Mouse (Mus musculus) right cerebral cortex, postnatal 10 days (tissue): ENCODE results near the gene Pi4kb.
"Not testable (repeated sequence)": the region's sequence is repeated elsewhere in the genome, so short reads cannot be mapped to it uniquely, and the experiment has no call there.

Source experiments
- DNase-seq, 2 experiments: peaks; one replicate each; pipeline ENCODE4 v3.0.0; 2021; ENCODE audit warnings: low spot score in 2 of 2

Pi4kb gene

DNA sequence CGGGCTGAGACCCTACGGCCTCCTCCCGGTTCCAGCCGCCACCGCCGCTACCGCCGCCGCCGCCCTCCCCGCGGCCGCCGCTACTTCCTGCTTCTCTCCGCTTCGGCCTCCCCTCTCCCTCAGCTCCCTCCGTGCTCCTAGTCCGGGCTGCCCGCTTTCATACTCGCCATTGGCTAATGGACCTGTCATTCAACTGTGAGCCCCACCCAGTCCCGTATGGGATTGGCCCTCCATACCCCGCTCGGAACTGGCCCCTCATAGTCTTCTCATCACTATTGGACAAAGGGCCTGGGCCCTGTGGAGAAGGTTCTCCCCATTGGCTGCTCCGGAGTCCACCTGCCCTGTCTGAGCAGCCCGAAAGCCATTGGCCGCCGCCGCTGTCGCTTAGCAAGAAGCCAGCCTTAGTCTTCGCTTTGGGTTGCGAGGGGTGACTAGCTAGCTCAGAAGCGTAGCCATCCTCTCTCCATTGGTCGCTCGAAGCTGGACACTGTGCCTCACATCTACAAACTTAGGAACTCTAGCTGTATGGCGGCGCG lies 40.9 kb downstream of the Pi4kb start, which contains the start of gene Zfp687:
TSS of gene Zfp687 (minus strand) at position 112 of the 536 bp plus-strand sequence.
- DNase-seq: peak; percentile 100

DNA sequence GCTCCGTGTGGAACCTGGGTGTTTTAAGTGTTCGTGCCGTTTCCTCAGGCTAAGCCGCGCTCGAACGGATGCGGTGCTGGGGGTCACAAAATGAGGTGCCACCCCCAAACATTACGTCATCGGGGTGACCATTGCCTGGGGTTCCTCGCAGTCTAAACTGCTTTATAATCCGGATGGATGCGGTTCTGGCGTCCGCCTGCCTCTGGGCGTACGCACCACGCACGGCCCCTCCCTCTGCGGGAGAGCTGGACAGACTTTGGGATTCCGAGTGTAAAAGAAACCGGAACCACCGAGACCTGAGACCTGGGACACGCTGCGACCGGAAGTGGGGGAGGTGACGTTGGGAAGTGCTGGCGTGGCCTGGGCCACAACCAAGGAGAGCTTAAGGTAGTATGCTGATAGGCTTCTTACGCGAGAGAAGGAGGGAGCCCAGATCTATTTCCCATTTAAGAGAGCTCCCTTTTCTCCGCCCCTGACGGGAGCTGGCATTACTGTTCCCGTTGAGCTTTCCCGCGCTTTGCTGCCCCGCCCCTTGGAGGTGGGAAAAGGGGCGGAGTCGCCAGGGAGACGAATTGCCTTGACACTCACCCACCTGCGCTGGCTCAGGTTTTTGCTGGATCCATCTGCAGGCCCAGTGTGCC lies 41.5 kb downstream of the Pi4kb start:
- DNase-seq: peak; percentile 96

DNA sequence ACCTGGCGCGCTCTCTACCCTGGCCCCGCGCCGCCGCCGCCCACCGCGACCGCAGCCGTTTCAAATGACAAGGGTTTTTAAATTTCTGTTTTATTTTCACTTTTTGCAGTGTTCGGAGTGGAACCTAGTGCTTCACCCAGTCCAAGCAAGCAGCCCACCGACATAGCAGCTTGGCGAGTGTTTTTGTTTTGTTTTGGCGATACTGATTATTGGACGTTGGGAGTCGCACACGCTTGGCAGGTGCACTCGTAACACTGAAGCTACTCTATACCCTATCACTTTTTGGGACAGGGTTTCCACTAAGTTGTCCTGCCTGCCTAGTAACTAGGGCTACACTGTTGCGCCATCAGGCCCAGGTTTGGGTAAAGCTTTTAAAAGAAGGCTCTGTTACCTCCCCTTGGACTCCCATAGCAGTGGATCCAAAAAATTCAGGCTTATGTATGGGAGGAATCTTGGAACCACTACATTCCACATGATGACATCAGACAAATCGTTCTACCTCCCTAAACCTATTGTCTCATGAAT lies 42.1 kb downstream of the Pi4kb start:
- DNase-seq: no peak

DNA sequence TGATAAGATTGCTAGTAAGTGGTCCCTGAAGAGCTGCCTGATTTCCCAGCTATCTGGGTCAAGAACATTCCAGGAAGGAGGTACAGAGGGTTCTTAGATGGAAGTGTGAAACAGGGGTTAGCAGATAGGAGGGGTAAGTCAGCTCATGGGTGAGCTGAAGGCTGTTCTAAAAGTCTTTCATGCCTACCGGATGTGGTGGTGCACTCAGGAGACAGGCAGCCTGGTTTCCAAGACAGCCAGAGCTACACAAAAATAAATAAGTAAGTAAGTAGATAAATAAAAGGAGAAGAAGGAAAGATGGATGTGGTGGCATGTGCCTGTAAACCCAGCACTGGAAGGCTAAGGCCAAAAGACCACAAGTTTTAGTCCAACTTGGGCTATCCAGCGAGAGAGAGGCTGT lies 44.2 kb downstream of the Pi4kb start:
- no peak for DNase-seq

DNA sequence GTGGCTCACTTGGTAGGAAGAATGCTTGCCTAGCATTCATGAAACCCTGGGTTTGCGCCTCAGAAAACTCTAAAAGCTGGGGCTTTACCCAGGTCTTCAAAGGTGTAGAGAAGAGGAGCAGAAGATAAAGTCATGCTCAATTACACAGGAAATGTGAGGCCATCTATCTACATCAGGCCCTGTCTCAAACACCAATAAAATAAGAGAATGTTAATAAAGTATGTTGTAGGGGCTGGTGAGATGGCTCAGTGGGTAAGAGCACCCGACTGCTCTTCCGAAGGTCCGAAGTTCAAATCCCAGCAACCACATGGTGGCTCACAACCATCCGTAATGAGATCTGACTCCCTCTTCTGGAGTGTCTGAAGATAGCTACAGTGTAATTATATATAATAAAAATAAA lies 46.4 kb downstream of the Pi4kb start:
- DNase-seq: not testable (repeated sequence)

DNA sequence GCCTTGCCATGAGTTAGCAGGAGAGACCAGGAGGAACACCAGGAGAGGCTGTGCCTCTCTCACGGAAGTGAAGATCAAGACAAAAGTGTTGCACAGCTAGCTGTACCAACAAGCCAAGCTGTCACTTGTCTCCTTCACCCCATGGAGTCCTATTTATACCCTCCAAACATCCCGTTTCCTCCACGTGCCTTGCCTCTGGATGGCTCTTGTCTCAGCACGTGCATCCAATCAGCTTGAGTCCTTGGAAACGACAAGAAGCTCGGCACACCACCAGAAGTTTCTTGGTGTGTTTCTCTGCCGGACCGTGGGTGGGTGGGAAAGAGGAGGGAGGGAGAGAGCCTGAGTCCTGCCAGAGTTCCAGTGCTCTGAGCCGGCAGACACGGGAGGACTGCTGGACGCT lies 50.0 kb downstream of the Pi4kb start:
- DNase-seq: peak in 1 of 2 experiments; percentile 78

DNA sequence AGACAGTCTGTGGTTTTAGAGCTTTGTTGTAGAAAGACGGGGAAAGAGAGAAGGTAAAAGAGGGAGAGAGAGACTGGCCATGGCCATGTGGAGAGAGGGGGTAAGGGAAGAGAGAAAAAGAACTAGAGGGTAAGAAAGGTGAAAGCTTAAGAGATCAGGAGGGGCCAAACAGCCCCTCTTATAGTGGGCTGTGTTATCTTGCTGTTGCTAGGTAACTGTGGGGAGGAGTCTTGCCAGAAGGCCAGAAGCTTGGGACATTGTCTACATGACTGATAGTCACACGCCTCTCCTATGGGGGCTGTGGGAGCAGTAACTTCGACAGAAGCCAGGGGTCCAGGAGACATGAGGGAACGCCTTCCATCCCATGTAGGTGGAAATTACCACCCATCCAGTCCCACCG lies 50.7 kb downstream of the Pi4kb start:
- no peak for DNase-seq

DNA sequence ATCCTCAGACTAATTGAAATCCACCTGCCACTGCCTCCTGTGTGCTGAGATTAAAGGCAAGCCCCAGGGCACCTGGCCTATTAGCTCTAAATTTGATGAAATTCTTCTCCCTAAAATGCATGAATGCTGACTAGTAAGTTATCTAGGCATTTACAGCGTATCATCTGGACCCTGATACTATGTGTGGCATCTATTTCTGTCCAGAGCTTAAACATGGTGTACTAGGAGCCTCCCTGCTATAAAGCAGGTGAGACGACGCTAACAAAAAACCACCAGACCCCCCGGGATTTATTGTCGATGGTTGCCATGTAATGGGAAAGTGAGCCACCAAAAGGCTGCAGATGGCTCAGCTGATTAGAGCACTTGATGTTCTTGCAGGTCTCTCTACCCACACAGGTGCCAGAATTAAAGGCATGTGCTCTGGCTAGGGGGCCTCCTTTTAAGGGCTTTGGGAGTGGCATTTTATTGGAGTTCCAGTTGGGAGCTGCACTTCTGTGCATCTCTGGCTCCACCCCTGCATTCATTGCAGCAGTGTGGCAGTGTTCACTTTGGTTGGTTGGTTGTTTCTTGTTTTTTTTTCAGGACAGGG lies 52.6 kb downstream of the Pi4kb start:
- no peak for DNase-seq

DNA sequence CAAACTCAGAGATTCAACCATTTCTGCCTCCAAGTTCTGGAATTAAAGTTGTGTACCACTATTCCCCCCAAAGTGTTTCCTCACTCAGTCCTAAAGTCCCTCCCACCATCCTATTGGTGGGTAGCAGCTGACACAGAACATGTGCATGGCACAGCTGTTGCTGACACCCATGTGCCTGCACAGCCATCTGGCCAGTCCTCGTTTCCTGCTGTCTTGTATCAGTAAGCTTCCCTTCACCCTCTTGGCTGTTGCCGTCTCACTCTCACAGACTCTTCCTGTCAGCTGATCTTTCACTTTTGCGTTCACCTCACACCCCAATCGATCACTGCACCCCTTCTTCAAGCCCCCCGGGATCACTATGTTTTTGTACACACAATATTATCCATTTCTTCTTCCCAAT lies 53.2 kb downstream of the Pi4kb start:
- DNase-seq: peak; percentile 62 to 82

DNA sequence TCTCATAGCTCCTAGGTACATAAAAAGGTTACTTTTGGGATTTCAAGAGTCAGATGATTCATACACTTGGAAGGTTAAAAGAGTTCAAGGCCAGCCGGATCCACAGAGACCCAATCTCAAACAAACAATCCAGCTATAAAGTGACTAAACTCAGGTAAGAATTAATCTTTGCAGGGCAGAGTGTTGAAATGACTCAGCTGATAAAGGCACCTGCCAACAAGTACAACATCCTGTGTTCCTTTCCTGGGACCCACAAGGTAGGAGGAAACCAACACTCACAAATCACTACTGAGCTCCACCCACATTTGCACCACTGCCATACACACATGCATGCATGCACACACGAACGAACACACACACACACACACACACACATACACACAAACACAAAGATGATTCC lies 54.1 kb downstream of the Pi4kb start:
- DNase-seq: no peak

DNA sequence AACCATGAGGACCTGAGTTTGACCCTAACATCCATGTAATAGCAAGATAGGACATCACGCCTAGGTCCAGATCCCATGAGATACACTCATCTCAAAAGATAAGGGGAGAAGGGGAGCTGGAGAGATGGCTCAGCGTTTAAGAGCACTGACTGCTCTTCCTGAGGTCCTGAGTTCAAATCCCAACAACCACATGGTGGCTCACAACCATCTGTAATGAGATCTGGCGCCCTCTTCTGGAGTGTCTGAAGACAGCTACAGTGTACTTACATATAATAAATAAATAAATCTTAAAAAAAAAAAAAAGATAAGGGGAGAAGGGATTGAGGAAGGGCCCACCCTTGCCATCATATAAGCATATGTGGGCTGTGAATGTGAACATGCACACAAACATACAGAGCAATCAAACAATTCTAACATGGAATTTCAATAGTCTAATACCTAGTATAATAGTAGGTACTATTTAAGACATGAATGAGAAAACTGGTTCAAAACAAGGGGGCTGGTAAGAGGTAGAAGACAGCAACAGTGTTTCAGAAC lies 54.8 kb downstream of the Pi4kb start:
- DNase-seq: not testable (repeated sequence)

DNA sequence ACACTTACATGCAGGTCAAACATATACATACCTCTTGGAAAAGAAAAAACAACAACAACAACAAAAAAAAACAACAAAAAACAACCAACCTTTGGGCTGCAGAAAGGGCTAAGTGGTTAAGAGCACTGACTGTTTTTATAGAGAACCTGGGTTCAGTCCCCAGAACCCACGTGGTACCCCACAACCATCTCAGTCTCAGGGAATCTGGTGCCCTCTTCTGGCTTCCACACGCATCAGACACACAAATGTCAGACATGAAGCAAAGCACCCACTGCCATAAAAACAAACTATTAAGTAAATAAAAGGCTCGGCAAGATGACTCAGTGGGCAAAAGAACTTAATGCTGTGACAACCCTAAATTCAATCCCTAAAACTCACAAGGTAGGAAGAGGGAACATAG lies 55.4 kb downstream of the Pi4kb start:
- DNase-seq: no peak

DNA sequence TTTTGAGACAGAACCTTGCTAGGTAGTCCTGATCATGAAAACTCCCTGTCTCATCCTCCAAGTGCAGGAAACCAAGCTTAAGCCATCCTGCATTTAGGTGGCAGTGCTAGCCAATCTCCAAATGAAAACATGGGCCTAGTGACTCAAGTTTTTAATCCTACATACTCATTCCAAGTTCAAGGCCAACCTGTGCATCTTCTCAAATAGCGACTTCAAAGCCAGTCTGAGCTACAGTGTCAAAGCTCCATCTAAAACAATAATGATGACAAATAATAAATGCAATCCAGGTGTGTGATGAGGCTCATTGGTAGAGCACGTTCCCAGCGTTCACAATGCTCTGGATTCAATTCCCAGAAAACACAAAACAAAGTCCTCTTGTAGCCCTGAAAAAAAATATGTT lies 67.1 kb downstream of the Pi4kb start:
- DNase-seq: no peak

DNA sequence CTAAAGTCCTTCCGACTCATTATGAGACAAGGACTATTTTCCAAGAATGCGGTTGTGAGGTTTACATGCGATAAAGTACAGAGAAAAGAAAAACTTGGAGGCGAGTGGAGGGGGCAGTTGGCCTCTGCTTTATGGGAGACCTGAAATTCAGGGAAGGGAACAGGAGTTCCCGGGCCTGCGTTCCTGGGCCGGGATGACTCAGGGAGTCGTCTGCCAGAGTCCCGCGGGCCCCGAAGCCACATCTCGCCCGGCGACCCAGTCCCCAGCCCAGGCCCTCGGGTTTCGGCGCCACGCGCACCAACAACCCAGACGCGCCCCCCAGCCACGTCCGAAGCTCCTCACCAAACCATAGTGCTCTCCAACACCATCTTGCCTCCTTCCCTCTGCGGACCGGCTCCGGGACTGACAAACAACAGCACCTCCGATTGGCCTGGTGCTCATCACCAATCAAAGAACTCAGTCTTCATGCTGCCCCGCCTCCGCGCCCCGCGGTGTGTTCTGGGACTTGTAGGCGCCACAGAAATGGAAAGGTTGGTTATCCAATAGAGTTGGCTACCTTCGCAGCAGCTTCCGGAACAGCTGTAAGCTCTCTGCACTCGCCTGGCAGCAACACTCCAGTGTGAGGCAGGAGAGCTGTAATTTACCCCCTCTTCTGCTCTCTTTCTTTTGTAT lies 67.8 kb downstream of the Pi4kb start, which contains the start of gene Psmd4:
TSS of gene Psmd4 (minus strand) at position 449 of the 672 bp plus-strand sequence.
- peak; percentile 99 for DNase-seq

DNA sequence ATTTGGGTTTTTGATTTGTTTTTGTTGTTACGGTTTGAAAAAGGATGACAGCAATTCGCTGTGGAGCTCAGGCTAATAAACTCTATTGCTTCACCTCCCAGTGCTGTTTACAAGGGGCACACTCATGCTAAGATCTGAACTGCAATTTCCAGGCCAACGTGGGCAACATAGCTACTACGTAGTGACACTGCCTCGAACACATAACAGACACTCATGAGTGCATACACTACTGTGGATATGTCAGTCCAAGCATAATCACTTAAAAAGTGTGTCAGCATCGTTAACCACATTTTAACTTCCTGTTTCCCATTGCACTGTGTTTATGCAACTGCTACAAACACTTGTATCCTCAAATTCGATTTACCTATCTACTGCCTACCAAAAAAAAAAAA lies 68.3 kb downstream of the Pi4kb start:
- DNase-seq: no peak

DNA sequence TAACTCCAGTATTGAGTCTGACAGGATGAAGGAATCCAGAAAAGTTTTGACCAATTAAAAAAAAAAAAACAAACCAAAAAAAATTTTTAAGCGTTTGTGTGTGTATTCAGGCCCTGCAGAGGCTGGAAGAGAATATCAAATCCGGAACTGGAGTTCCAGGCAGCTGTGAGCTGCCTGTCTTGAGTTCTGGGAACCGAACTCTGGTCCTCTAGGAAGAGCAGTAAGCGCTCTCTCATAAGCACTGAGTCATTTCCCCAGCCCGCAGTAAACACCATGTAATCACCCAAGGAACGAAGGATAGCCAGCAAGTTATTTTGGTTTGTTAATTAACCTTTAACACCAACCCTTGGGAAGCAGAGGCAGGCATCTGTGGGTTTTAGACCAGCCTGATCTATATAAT lies 68.7 kb downstream of the Pi4kb start:
- no peak for DNase-seq

DNA sequence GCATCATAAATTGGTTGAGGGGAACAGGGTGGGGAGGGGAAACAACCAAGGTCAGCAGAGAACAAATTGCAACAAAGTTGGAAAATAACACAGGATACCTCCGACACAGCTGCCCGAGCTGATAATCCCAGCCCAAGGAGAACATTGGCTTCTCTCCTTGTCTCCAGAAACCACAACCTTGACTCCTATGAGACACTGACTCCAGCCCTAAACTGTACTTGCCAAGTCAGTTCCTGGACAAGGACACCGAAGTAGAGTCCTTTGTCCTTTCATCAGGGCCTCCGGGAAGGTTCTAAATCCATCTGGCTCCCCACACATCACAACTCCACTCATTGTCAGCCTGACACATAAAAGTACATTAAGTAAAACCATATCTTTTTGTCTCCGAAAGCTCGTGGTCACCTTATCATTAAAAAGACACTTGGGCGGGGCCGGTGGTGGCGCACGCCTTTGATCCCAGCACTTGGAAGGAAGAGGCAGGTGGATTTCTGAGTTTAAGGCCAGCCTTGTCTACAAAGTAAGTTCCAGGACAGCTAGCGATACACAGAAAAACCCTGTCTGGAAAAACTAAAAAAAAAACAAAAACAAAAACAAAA lies 72.0 kb downstream of the Pi4kb start:
- DNase-seq: no peak

DNA sequence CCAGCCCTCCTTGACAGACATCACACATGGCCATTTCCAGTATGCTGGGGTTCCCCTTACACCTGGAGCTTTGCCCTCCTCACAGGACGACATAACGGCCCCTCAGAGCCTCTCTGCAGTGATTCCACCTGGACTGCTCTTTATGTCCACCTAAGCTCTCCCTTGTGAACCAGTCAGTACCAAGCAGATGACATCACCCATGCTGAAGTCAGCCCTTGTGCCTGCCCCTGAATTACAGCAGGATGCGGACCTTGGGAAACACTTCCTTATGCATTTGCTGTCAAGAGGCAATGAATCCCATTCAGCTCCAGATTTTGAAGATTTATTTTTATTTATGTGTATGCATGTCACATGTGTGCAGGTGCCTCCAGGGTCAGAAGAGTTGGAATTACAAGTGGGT lies 73.4 kb downstream of the Pi4kb start:
- DNase-seq: no peak

DNA sequence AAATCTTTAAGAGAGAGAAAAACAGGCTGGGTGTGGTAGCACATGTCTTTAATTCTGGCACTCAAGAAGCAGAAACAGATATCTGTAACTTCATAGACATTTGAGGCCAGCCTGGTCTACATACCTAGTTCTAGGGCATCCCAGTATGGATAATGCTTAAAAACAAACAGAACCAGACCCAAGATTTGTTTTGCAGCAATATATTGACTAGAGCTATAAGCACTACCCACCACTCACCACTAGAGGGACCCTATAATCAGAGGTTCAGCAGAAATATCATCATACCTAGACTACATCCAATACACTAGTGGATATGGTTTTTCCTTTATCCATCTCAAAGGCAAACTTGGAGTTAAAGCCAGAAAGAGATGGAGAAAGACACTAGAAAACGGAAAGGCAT lies 78.4 kb downstream of the Pi4kb start:
- peak; percentile 53 to 59 for DNase-seq

DNA sequence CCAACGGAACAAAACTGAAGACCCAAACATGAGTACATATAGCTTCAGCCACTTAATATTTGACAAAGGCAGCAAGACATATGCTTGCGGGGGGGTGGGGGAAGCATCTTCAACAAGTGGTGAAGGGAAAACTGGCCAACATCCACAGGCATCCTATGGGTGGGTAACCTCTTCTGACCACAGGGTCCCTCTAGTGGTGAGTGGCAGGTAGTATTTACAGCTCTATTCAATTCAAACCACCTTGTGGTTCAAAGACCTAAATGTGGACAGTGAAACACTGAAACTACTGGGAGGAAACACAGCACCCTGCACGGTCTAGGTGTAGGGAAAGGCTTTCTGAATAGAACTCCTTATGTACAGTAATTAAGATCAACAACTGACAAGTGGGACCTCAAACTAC lies 79.2 kb downstream of the Pi4kb start:
- no peak for DNase-seq

DNA sequence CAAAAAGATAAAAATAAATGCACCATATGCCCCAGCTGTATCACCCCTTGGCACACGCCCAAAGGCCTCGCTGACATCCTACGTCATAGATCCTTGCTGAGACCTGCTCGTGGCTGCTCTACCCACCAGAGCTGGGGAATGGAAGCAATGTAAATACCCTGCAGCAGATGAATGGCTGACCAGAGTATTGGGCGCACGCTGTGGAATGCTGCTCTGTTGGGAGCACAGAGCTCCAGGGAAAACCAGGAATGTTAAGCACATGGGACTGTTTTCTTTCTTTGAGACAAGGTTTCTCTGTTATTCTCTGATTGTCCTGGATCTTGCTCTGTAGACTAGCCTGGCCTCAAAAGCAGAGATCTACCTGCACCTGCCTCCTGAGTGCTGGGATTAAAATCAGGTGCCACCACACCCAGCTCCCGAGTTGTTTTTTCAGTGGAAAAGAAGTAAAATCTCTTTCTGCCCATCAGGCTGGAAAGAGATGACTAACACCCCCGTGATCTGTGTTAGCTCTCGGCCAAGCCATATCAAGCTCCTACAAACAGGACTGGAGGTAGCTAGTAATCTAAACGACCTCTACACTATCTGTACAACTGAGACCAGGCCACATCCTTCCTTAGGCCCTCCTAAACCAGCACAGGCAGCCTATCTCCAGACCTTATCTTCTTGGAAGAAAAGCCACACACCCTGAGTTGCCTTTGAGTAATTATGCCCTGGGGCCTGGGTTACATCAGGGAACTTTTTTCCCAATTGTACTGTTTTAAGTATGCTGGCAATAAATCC lies 80.1 kb downstream of the Pi4kb start:
- peak; percentile 45 to 55 for DNase-seq
